Mouse (Mus musculus) spleen, postnatal 10 days (tissue): ENCODE data around the gene Prickle4.
A peak's percentile ranks its signal among the peaks of the same experiment; 100 is the strongest.

ENCODE experiments used
- DNase-seq, 2 experiments: peaks; one replicate each; pipeline ENCODE4 v3.0.0; 2021 to 2022; ENCODE audit warnings: low spot score in 2 of 2

Prickle4 gene

GRCm38 (mm10) chr17:47706196-47706595 lies 11.7 kb upstream of the Prickle4 start:
- DNase-seq: no peak

- peak in 1 of 2 experiments; percentile 34 for DNase-seq
Measured at GRCm38 (mm10) chr17:47704692-47705091, 10.2 kb upstream of the Prickle4 start.

GRCm38 (mm10) chr17:47703556-47703955 lies 9.0 kb upstream of the Prickle4 start:
- DNase-seq: no peak

GRCm38 (mm10) chr17:47702548-47703345 lies 8.2 kb upstream of the Prickle4 start:
- no peak for DNase-seq

GRCm38 (mm10) chr17:47701793-47702192 lies 7.3 kb upstream of the Prickle4 start:
- DNase-seq: no peak

GRCm38 (mm10) chr17:47699055-47699454 lies 4.5 kb upstream of the Prickle4 start:
- DNase-seq: no peak

GRCm38 (mm10) chr17:47698156-47698555 lies 3.6 kb upstream of the Prickle4 start:
- no peak for DNase-seq

- DNase-seq: no peak
Measured at GRCm38 (mm10) chr17:47695337-47695710, 788 bp upstream of the Prickle4 start.

GRCm38 (mm10) chr17:47694442-47694502 lies 264 bp downstream of the Prickle4 start, which contains the start of gene Gm21981:
Gm21981 (minus strand) TSS chr17:47694455.
- no peak for DNase-seq

- DNase-seq: no peak
Measured at GRCm38 (mm10) chr17:47693671-47694441, 680 bp downstream of the Prickle4 start.

- no peak for DNase-seq
Measured at GRCm38 (mm10) chr17:47691650-47692049, 2.9 kb downstream of the Prickle4 start.

GRCm38 (mm10) chr17:47689894-47690293 lies 4.6 kb downstream of the Prickle4 start:
- no peak for DNase-seq

GRCm38 (mm10) chr17:47688608-47689575 lies 5.6 kb downstream of the Prickle4 start, which contains the start of gene Frs3:
Frs3 (plus strand) TSS chr17:47689030.
- DNase-seq: peak; percentile 43 to 75

GRCm38 (mm10) chr17:47688344-47688607 lies 6.3 kb downstream of the Prickle4 start, which contains the start of gene Tomm6:
Tomm6 (minus strand) TSS chr17:47688386.
- DNase-seq: no peak

- DNase-seq: peak; percentile 79 to 96
Measured at GRCm38 (mm10) chr17:47687409-47688343, 6.9 kb downstream of the Prickle4 start.

- DNase-seq: no peak
Measured at GRCm38 (mm10) chr17:47682836-47683235, 11.7 kb downstream of the Prickle4 start.

GRCm38 (mm10) chr17:47678702-47679101 lies 15.8 kb downstream of the Prickle4 start:
- no peak for DNase-seq

- DNase-seq: no peak
Measured at GRCm38 (mm10) chr17:47678238-47678637, 16.3 kb downstream of the Prickle4 start.

- DNase-seq: peak; percentile 48 to 70
Measured at GRCm38 (mm10) chr17:47676581-47676980, 18.0 kb downstream of the Prickle4 start.

GRCm38 (mm10) chr17:47672311-47673111 lies 22.0 kb downstream of the Prickle4 start:
- DNase-seq: peak in 1 of 2 experiments; percentile 26

GRCm38 (mm10) chr17:47671988-47672310 lies 22.6 kb downstream of the Prickle4 start:
- DNase-seq: no peak
